Mouse (Mus musculus): ENCODE measurements at regions not wholly inside any gene's neighbourhood (a gene's known extent, or its start where the extent isn't known, plus 50 kb on each side); places are given as distances from the start of the nearest gene placed in this dataset.

- TF ChIP-seq CTCF (IDR thresholded peaks at IDR 0.05; ENCODE audit: control insufficient read depth, insufficient read depth, low read length), result no peak
- TF ChIP-seq POLR2A (IDR thresholded peaks at IDR 0.05; ENCODE audit: borderline replicate concordance, control insufficient read depth, low read depth, low read length), result no peak
These were observed 233.8 kb downstream of the Nucb2 start for GRCm38 (mm10) chr7:116738009-116738408.
